Mouse (Mus musculus): Measurements from ENCODE around the gene BC017158. TPM values are rescaled to one million over a fixed set of nuclear protein-coding genes. Genes with fewer than 3 reads are reported as not detected.

The BC017158 gene
- polyA plus RNA-seq, 1 experiment from 2014 or later, result 9.9 TPM

- 2% methylated on average over 13 of the region's 13 CpGs for WGBS
Observed at GRCm38 (mm10) chr7:128247443-128247842, 50.5 kb downstream of the BC017158 start.

GRCm38 (mm10) chr7:128246496-128247391, 51.2 kb downstream of the BC017158 start, which contains the start of gene Tgfb1i1:
Tgfb1i1 (plus strand) TSS chr7:128246812.
- Histone ChIP-seq H3K27ac (ENCODE audit: low read depth, low read length) (no peak within 1 kb of the TSS; the same call in 1 of the 2 replicates), H3K4me2 (ENCODE audit: low read length) (peak within 1 kb of the TSS; percentile 56), H3K4me3 (ENCODE audit: low read depth, low read length) (peak within 1 kb of the TSS; percentile 31), H3K9ac (ENCODE audit: low read length) (peak within 1 kb of the TSS; percentile 65), H3K9me3 (replicated peaks; ENCODE audit: control insufficient read depth, low read length) (no peaks in the 10 kb centered on the region), H3K27me3 (replicated peaks; ENCODE audit: control insufficient read depth, insufficient read depth, low read length) (no peaks in the 10 kb centered on the region), H3K36me3 (ENCODE audit: control insufficient read depth, insufficient read depth, low read length) (peaks cover 26% of the 10 kb centered on the region), H3K4me1 (ENCODE audit: control insufficient read depth, insufficient read depth, low read length) (peaks cover 2% of the 10 kb centered on the region; the same call in 1 of the 2 replicates)
- DNase-seq (ENCODE audit: low spot score), result peak; percentile 43
- 2% methylated on average over 29 of the region's 30 CpGs for WGBS
- peak; percentile 60; the same call in 1 of the 2 replicates for ATAC-seq

More at GRCm38 (mm10) chr7:128247443-128247842, 50.5 kb downstream of the BC017158 start:
- Histone ChIP-seq H3K4me3 (ENCODE audit: low read depth, low read length) (peak overlapping the region; percentile 31), H3K4me1 (ENCODE audit: control insufficient read depth, insufficient read depth, low read length) (peaks cover 2% of the 10 kb centered on the region; the same call in 1 of the 2 replicates), H3K4me2 (ENCODE audit: low read length) (peak overlapping the region; percentile 56), H3K9ac (ENCODE audit: low read length) (peak overlapping the region; percentile 65), H3K27me3 (replicated peaks; ENCODE audit: control insufficient read depth, insufficient read depth, low read length) (no peaks in the 10 kb centered on the region), H3K9me3 (replicated peaks; ENCODE audit: control insufficient read depth, low read length) (no peaks in the 10 kb centered on the region), H3K36me3 (ENCODE audit: control insufficient read depth, insufficient read depth, low read length) (peaks cover 20% of the 10 kb centered on the region), H3K27ac (ENCODE audit: low read depth, low read length) (no peak overlapping the region)
- peak; percentile 73 for ATAC-seq
- DNase-seq (ENCODE audit: low spot score), result peak; percentile 94

- no peak for ATAC-seq
- no peak overlapping the region for H3K4me2 ChIP-seq (ENCODE audit: low read length)
- H3K4me3 ChIP-seq (ENCODE audit: low read depth, low read length), result no peak overlapping the region
- peaks cover 2% of the 10 kb centered on the region; the same call in 1 of the 2 replicates for H3K4me1 ChIP-seq (ENCODE audit: control insufficient read depth, insufficient read depth, low read length)
- H3K27me3 ChIP-seq (replicated peaks; ENCODE audit: control insufficient read depth, insufficient read depth, low read length), result no peaks in the 10 kb centered on the region
- H3K9me3 ChIP-seq (replicated peaks; ENCODE audit: control insufficient read depth, low read length), result no peaks in the 10 kb centered on the region
- no peak overlapping the region for H3K9ac ChIP-seq (ENCODE audit: low read length)
- DNase-seq (ENCODE audit: low spot score), result no peak
- 83% methylated on average over 4 of the region's 4 CpGs for WGBS
- no peak overlapping the region for H3K27ac ChIP-seq (ENCODE audit: low read depth, low read length)
- peaks cover 36% of the 10 kb centered on the region for H3K36me3 ChIP-seq (ENCODE audit: control insufficient read depth, insufficient read depth, low read length)
Observed at GRCm38 (mm10) chr7:128245547-128245946, 52.4 kb downstream of the BC017158 start.

GRCm38 (mm10) chr7:128244410-128245025, 53.5 kb downstream of the BC017158 start:
- Histone ChIP-seq H3K27me3 (replicated peaks; ENCODE audit: control insufficient read depth, insufficient read depth, low read length) (no peaks in the 10 kb centered on the region), H3K27ac (ENCODE audit: low read depth, low read length) (no peak overlapping the region), H3K4me3 (ENCODE audit: low read depth, low read length) (no peak overlapping the region), H3K4me2 (ENCODE audit: low read length) (no peak overlapping the region), H3K9ac (ENCODE audit: low read length) (no peak overlapping the region), H3K9me3 (replicated peaks; ENCODE audit: control insufficient read depth, low read length) (no peaks in the 10 kb centered on the region), H3K36me3 (ENCODE audit: control insufficient read depth, insufficient read depth, low read length) (peaks cover 45% of the 10 kb centered on the region), H3K4me1 (ENCODE audit: control insufficient read depth, insufficient read depth, low read length) (peaks cover 2% of the 10 kb centered on the region; the same call in 1 of the 2 replicates)
- 89% methylated on average over 18 of the region's 18 CpGs for WGBS
- DNase-seq (ENCODE audit: low spot score) (no peak), ATAC-seq (no peak)

GRCm38 (mm10) chr7:128243921-128244320, 54.0 kb downstream of the BC017158 start:
- WGBS, result 74% methylated on average over 10 of the region's 10 CpGs
- ATAC-seq (no peak), DNase-seq (ENCODE audit: low spot score) (no peak)
- Histone ChIP-seq H3K27me3 (replicated peaks; ENCODE audit: control insufficient read depth, insufficient read depth, low read length) (no peaks in the 10 kb centered on the region), H3K36me3 (ENCODE audit: control insufficient read depth, insufficient read depth, low read length) (peaks cover 45% of the 10 kb centered on the region), H3K4me2 (ENCODE audit: low read length) (no peak overlapping the region), H3K4me3 (ENCODE audit: low read depth, low read length) (no peak overlapping the region), H3K9ac (ENCODE audit: low read length) (no peak overlapping the region), H3K9me3 (replicated peaks; ENCODE audit: control insufficient read depth, low read length) (no peaks in the 10 kb centered on the region), H3K4me1 (ENCODE audit: control insufficient read depth, insufficient read depth, low read length) (peaks cover 2% of the 10 kb centered on the region), H3K27ac (ENCODE audit: low read depth, low read length) (no peak overlapping the region)

- Histone ChIP-seq H3K4me3 (ENCODE audit: low read depth, low read length) (no peak overlapping the region), H3K4me1 (ENCODE audit: control insufficient read depth, insufficient read depth, low read length) (peaks cover 6% of the 10 kb centered on the region), H3K27me3 (replicated peaks; ENCODE audit: control insufficient read depth, insufficient read depth, low read length) (no peaks in the 10 kb centered on the region), H3K9ac (ENCODE audit: low read length) (no peak overlapping the region), H3K4me2 (ENCODE audit: low read length) (no peak overlapping the region), H3K36me3 (ENCODE audit: control insufficient read depth, insufficient read depth, low read length) (peaks cover 45% of the 10 kb centered on the region), H3K27ac (ENCODE audit: low read depth, low read length) (no peak overlapping the region), H3K9me3 (replicated peaks; ENCODE audit: control insufficient read depth, low read length) (no peaks in the 10 kb centered on the region)
- no peak for DNase-seq (ENCODE audit: low spot score)
- no peak for ATAC-seq
- WGBS, result 97% methylated on average over 16 of the region's 16 CpGs
Observed at GRCm38 (mm10) chr7:128242331-128242730, 55.6 kb downstream of the BC017158 start.

GRCm38 (mm10) chr7:128240131-128240784, 57.7 kb downstream of the BC017158 start:
- H3K4me1 ChIP-seq (ENCODE audit: control insufficient read depth, insufficient read depth, low read length), result peaks cover 4% of the 10 kb centered on the region; the same call in 1 of the 2 replicates
- H3K4me3 ChIP-seq (ENCODE audit: low read depth, low read length), result no peak overlapping the region
- H3K36me3 ChIP-seq (ENCODE audit: control insufficient read depth, insufficient read depth, low read length), result peaks cover 45% of the 10 kb centered on the region
- DNase-seq (ENCODE audit: low spot score), result no peak
- H3K9me3 ChIP-seq (replicated peaks; ENCODE audit: control insufficient read depth, low read length), result no peaks in the 10 kb centered on the region
- H3K9ac ChIP-seq (ENCODE audit: low read length), result no peak overlapping the region
- H3K27me3 ChIP-seq (replicated peaks; ENCODE audit: control insufficient read depth, insufficient read depth, low read length), result no peaks in the 10 kb centered on the region
- 95% methylated on average over 27 of the region's 27 CpGs for WGBS
- H3K27ac ChIP-seq (ENCODE audit: low read depth, low read length), result no peak overlapping the region
- no peak for ATAC-seq
- H3K4me2 ChIP-seq (ENCODE audit: low read length), result no peak overlapping the region

- Histone ChIP-seq H3K9ac (ENCODE audit: low read length) (peak overlapping the region; percentile 51; the same call in 1 of the 2 replicates), H3K36me3 (ENCODE audit: control insufficient read depth, insufficient read depth, low read length) (peaks cover 33% of the 10 kb centered on the region), H3K4me3 (ENCODE audit: low read depth, low read length) (peak overlapping the region; percentile 71), H3K4me2 (ENCODE audit: low read length) (peak overlapping the region; percentile 63), H3K27ac (ENCODE audit: low read depth, low read length) (no peak overlapping the region), H3K27me3 (replicated peaks; ENCODE audit: control insufficient read depth, insufficient read depth, low read length) (no peaks in the 10 kb centered on the region), H3K9me3 (replicated peaks; ENCODE audit: control insufficient read depth, low read length) (no peaks in the 10 kb centered on the region), H3K4me1 (ENCODE audit: control insufficient read depth, insufficient read depth, low read length) (peaks cover 4% of the 10 kb centered on the region; the same call in 1 of the 2 replicates)
- 24% methylated on average over 4 of the region's 4 CpGs for WGBS
- DNase-seq (ENCODE audit: low spot score), result peak; percentile 42
- ATAC-seq, result no peak
Observed at GRCm38 (mm10) chr7:128238991-128239390, 59.0 kb downstream of the BC017158 start.
